Mouse (Mus musculus) brain, adult 10 weeks (tissue): Measurements from ENCODE around the gene Gm4792. TPM values are rescaled to one million over a fixed set of nuclear protein-coding genes. Genes with fewer than 3 reads are reported as not detected.

Experiments
- polyA plus RNA-seq: library from polyadenylated mRNA; stranded (reverse); fragments of 350-450 nt; fragmentation: Illumina TruSeq; extraction: RNeasy Lipid Tissue Mini Kit (QIAGEN cat#74804); gene quantifications from one replicate; pipeline ENCODE4 v1.2.3, GENCODE M21; 2015; ENCODE audit warnings: low read depth, low replicate concordance

Gene Gm4792
- not detected for polyA plus RNA-seq

GRCm38 (mm10) chr10:94298471-94298870 lies at the start of gene Gm4792:
TSS of gene Gm4792 (minus strand) at chr10:94298703.

GRCm38 (mm10) chr10:94311511-94312006 lies 13.1 kb upstream of the Gm4792 start, which contains the start of gene Tmcc3:
TSS of gene Tmcc3 (plus strand) at chr10:94311949.

Other genes with a start within 250 kb of the Gm4792 start
- gene Nr2c1, start 150.7 kb downstream of the Gm4792 start, polyA plus RNA-seq, result 7.0 TPM
- gene Ndufa12, start 100.0 kb downstream of the Gm4792 start, polyA plus RNA-seq, result 450 TPM
- gene Tmcc3, start 13.2 kb upstream of the Gm4792 start, polyA plus RNA-seq, result 28.8 TPM